Mouse (Mus musculus): ENCODE results near the gene Prss28. TPM values are rescaled to one million over a fixed set of nuclear protein-coding genes. Genes with fewer than 3 reads are reported as not detected.

Gene Prss28
- polyA plus RNA-seq (2012; ENCODE audit: insufficient read depth, insufficient read length, missing spikeins): not detected in 2 replicates

- no peak for TF ChIP-seq CTCF (IDR thresholded peaks at IDR 0.05; ENCODE audit: low read depth, low read length)
- TF ChIP-seq POLR2A (IDR thresholded peaks at IDR 0.05; ENCODE audit: borderline replicate concordance, low read depth, low read length): no peak
- Histone ChIP-seq H3K27ac (ENCODE audit: insufficient read depth, low read depth, low read length) (no peak within 1 kb of the TSS), H3K4me1 (ENCODE audit: control insufficient read depth, insufficient read depth, low read length) (no peaks in the 10 kb centered on the region), H3K4me3 (ENCODE audit: insufficient read depth, low read length) (no peak within 1 kb of the TSS)
Observed at GRCm38 (mm10) chr17:25308346-25308745, at the start of gene Prss28. TSS of gene Prss28 (plus strand) at chr17:25308646.

GRCm38 (mm10) chr17:25264453-25264852 is 44.0 kb upstream of the Prss28 start:
- H3K4me3 ChIP-seq (ENCODE audit: insufficient read depth, low read length): no peak overlapping the region
- H3K27ac ChIP-seq (ENCODE audit: insufficient read depth, low read depth, low read length): no peak overlapping the region
- H3K4me1 ChIP-seq (ENCODE audit: control insufficient read depth, insufficient read depth, low read length): no peaks in the 10 kb centered on the region
- TF ChIP-seq POLR2A (IDR thresholded peaks at IDR 0.05; ENCODE audit: borderline replicate concordance, low read depth, low read length) (no peak), CTCF (IDR thresholded peaks at IDR 0.05; ENCODE audit: low read depth, low read length) (no peak)

- H3K4me1 ChIP-seq (ENCODE audit: control insufficient read depth, insufficient read depth, low read length): peaks cover 21% of the 10 kb centered on the region
- TF ChIP-seq POLR2A (IDR thresholded peaks at IDR 0.05; ENCODE audit: borderline replicate concordance, low read depth, low read length): no peak
- no peak for TF ChIP-seq CTCF (IDR thresholded peaks at IDR 0.05; ENCODE audit: low read depth, low read length)
- no peak overlapping the region for H3K4me3 ChIP-seq (ENCODE audit: insufficient read depth, low read length)
- no peak overlapping the region for H3K27ac ChIP-seq (ENCODE audit: insufficient read depth, low read depth, low read length)
Observed at GRCm38 (mm10) chr17:25270795-25271335, 37.6 kb upstream of the Prss28 start.

- H3K4me3 ChIP-seq (ENCODE audit: insufficient read depth, low read length): peak overlapping the region; percentile 97
- H3K27ac ChIP-seq (ENCODE audit: insufficient read depth, low read depth, low read length): peak overlapping the region; percentile 96
- TF ChIP-seq CTCF (IDR thresholded peaks at IDR 0.05; ENCODE audit: low read depth, low read length) (no peak), POLR2A (IDR thresholded peaks at IDR 0.05; ENCODE audit: borderline replicate concordance, low read depth, low read length) (no peak)
- peaks cover 21% of the 10 kb centered on the region for H3K4me1 ChIP-seq (ENCODE audit: control insufficient read depth, insufficient read depth, low read length)
Observed at GRCm38 (mm10) chr17:25272326-25272725, 36.1 kb upstream of the Prss28 start.

GRCm38 (mm10) chr17:25272951-25273705 is 35.3 kb upstream of the Prss28 start:
- TF ChIP-seq CTCF (IDR thresholded peaks at IDR 0.05; ENCODE audit: low read depth, low read length): no peak
- no peak for TF ChIP-seq POLR2A (IDR thresholded peaks at IDR 0.05; ENCODE audit: borderline replicate concordance, low read depth, low read length)
- Histone ChIP-seq H3K4me1 (ENCODE audit: control insufficient read depth, insufficient read depth, low read length) (peaks cover 21% of the 10 kb centered on the region), H3K27ac (ENCODE audit: insufficient read depth, low read depth, low read length) (peak overlapping the region; percentile 96), H3K4me3 (ENCODE audit: insufficient read depth, low read length) (peak overlapping the region; percentile 97)

- Histone ChIP-seq H3K4me1 (ENCODE audit: control insufficient read depth, insufficient read depth, low read length) (peaks cover 21% of the 10 kb centered on the region), H3K27ac (ENCODE audit: insufficient read depth, low read depth, low read length) (peak overlapping the region; percentile 96), H3K4me3 (ENCODE audit: insufficient read depth, low read length) (peak overlapping the region; percentile 97)
- TF ChIP-seq POLR2A (IDR thresholded peaks at IDR 0.05; ENCODE audit: borderline replicate concordance, low read depth, low read length) (no peak), CTCF (IDR thresholded peaks at IDR 0.05; ENCODE audit: low read depth, low read length) (peak; percentile 76)
Observed at GRCm38 (mm10) chr17:25273706-25274501, 34.5 kb upstream of the Prss28 start.

GRCm38 (mm10) chr17:25274571-25275346 is 33.7 kb upstream of the Prss28 start, which contains the start of gene Ube2i:
TSS of gene Ube2i (minus strand) at chr17:25274622.
- TF ChIP-seq CTCF (IDR thresholded peaks at IDR 0.05; ENCODE audit: low read depth, low read length): no peak
- no peak for TF ChIP-seq POLR2A (IDR thresholded peaks at IDR 0.05; ENCODE audit: borderline replicate concordance, low read depth, low read length)
- peak within 1 kb of the TSS; percentile 97 for H3K4me3 ChIP-seq (ENCODE audit: insufficient read depth, low read length)
- H3K4me1 ChIP-seq (ENCODE audit: control insufficient read depth, insufficient read depth, low read length): peaks cover 21% of the 10 kb centered on the region
- H3K27ac ChIP-seq (ENCODE audit: insufficient read depth, low read depth, low read length): peak within 1 kb of the TSS; percentile 96

- no peak overlapping the region for H3K27ac ChIP-seq (ENCODE audit: insufficient read depth, low read depth, low read length)
- peaks cover 15% of the 10 kb centered on the region for H3K4me1 ChIP-seq (ENCODE audit: control insufficient read depth, insufficient read depth, low read length)
- H3K4me3 ChIP-seq (ENCODE audit: insufficient read depth, low read length): no peak overlapping the region
- TF ChIP-seq CTCF (IDR thresholded peaks at IDR 0.05; ENCODE audit: low read depth, low read length) (no peak), POLR2A (IDR thresholded peaks at IDR 0.05; ENCODE audit: borderline replicate concordance, low read depth, low read length) (no peak)
Observed at GRCm38 (mm10) chr17:25275833-25276232, 32.6 kb upstream of the Prss28 start.

- H3K4me1 ChIP-seq (ENCODE audit: control insufficient read depth, insufficient read depth, low read length): no peaks in the 10 kb centered on the region
- TF ChIP-seq POLR2A (IDR thresholded peaks at IDR 0.05; ENCODE audit: borderline replicate concordance, low read depth, low read length): no peak
- no peak for TF ChIP-seq CTCF (IDR thresholded peaks at IDR 0.05; ENCODE audit: low read depth, low read length)
- no peak overlapping the region for H3K27ac ChIP-seq (ENCODE audit: insufficient read depth, low read depth, low read length)
- no peak overlapping the region for H3K4me3 ChIP-seq (ENCODE audit: insufficient read depth, low read length)
Observed at GRCm38 (mm10) chr17:25282133-25282532, 26.3 kb upstream of the Prss28 start.

Measured in bone marrow macrophage, adult 2 months (primary cell).